Mouse (Mus musculus): ENCODE results near the gene 9230112D13Rik. TPM values are rescaled to one million over a fixed set of nuclear protein-coding genes. Genes with fewer than 3 reads are reported as not detected.

Gene 9230112D13Rik
- polyA plus RNA-seq, 1 experiment from 2014 or later, result not detected

GRCm38 (mm10) chr14:34501447-34501803 is 21.2 kb downstream of the 9230112D13Rik start:
- ATAC-seq (ENCODE audit: insufficient read depth, low FRiP score, low TSS enrichment), result no peak
- DNase-seq (ENCODE audit: low spot score), result peak; percentile 33
- H3K4me1 ChIP-seq (ENCODE audit: control insufficient read depth, insufficient read depth, low read length), result peaks cover 12% of the 10 kb centered on the region; the same call in 1 of the 2 replicates
- no peaks in the 10 kb centered on the region for H3K9me3 ChIP-seq (ENCODE audit: control insufficient read depth, low read length)
- 0% methylated on average over 16 of the region's 16 CpGs for WGBS
- H3K4me3 ChIP-seq (ENCODE audit: low read depth, low read length), result peak overlapping the region; percentile 87
- H3K4me2 ChIP-seq (ENCODE audit: low read depth), result peak overlapping the region; percentile 66
- peak overlapping the region; percentile 97 for H3K9ac ChIP-seq (ENCODE audit: low read length)
- H3K36me3 ChIP-seq (ENCODE audit: control insufficient read depth, insufficient read depth, low read length), result no peaks in the 10 kb centered on the region
- peak overlapping the region; percentile 94 for H3K27ac ChIP-seq (ENCODE audit: low read depth, low read length)
- H3K27me3 ChIP-seq (ENCODE audit: control insufficient read depth, insufficient read depth, low read length), result no peaks in the 10 kb centered on the region

- ATAC-seq (ENCODE audit: insufficient read depth, low FRiP score, low TSS enrichment) (no peak), DNase-seq (ENCODE audit: low spot score) (no peak)
- Histone ChIP-seq H3K27ac (ENCODE audit: low read depth, low read length) (no peak overlapping the region), H3K4me1 (ENCODE audit: control insufficient read depth, insufficient read depth, low read length) (peaks cover 12% of the 10 kb centered on the region; the same call in 1 of the 2 replicates), H3K36me3 (ENCODE audit: control insufficient read depth, insufficient read depth, low read length) (no peaks in the 10 kb centered on the region), H3K4me2 (ENCODE audit: low read depth) (peak overlapping the region; percentile 24; the same call in 1 of the 2 replicates), H3K4me3 (ENCODE audit: low read depth, low read length) (peak overlapping the region; percentile 87), H3K27me3 (ENCODE audit: control insufficient read depth, insufficient read depth, low read length) (no peaks in the 10 kb centered on the region), H3K9ac (ENCODE audit: low read length) (no peak overlapping the region), H3K9me3 (ENCODE audit: control insufficient read depth, low read length) (no peaks in the 10 kb centered on the region)
- 13% methylated on average over 4 of the region's 4 CpGs for WGBS
These were observed 22.3 kb downstream of the 9230112D13Rik start for GRCm38 (mm10) chr14:34500309-34500708.

DNA sequence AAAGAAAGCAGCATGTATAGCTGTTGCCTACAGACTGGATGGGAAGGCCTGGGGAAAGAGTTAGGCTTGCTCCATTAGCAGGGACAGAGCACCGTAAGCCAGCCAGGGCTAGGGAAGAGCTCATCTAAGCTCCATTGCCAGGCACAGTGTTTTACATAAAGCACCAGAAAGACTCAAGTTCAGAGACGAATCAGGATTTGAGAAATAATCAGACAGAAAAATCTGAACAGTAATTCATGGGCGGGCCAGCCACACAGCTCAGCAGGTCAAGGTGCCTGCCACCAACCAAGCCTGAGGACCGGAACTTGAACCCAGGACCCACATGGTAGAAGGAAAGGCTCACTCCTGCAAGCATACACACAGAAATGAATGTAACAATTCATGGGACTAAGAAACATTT is 22.9 kb downstream of the 9230112D13Rik start:
- ATAC-seq (ENCODE audit: insufficient read depth, low FRiP score, low TSS enrichment) (no peak), DNase-seq (ENCODE audit: low spot score) (no peak)
- Histone ChIP-seq H3K4me3 (ENCODE audit: low read depth, low read length) (no peak overlapping the region), H3K27me3 (ENCODE audit: control insufficient read depth, insufficient read depth, low read length) (no peaks in the 10 kb centered on the region), H3K4me1 (ENCODE audit: control insufficient read depth, insufficient read depth, low read length) (peaks cover 12% of the 10 kb centered on the region; the same call in 1 of the 2 replicates), H3K9me3 (ENCODE audit: control insufficient read depth, low read length) (no peaks in the 10 kb centered on the region), H3K9ac (ENCODE audit: low read length) (no peak overlapping the region), H3K27ac (ENCODE audit: low read depth, low read length) (no peak overlapping the region), H3K36me3 (ENCODE audit: control insufficient read depth, insufficient read depth, low read length) (no peaks in the 10 kb centered on the region), H3K4me2 (ENCODE audit: low read depth) (peak overlapping the region; percentile 5; the same call in 1 of the 2 replicates)
- 70% methylated on average over 4 of the region's 4 CpGs for WGBS

- WGBS, result 87% methylated on average over 3 of the region's 3 CpGs
- Histone ChIP-seq H3K4me3 (ENCODE audit: low read depth, low read length) (no peak overlapping the region), H3K27ac (ENCODE audit: low read depth, low read length) (no peak overlapping the region), H3K4me1 (ENCODE audit: control insufficient read depth, insufficient read depth, low read length) (peaks cover 12% of the 10 kb centered on the region; the same call in 1 of the 2 replicates), H3K27me3 (ENCODE audit: control insufficient read depth, insufficient read depth, low read length) (no peaks in the 10 kb centered on the region), H3K36me3 (ENCODE audit: control insufficient read depth, insufficient read depth, low read length) (no peaks in the 10 kb centered on the region), H3K4me2 (ENCODE audit: low read depth) (no peak overlapping the region), H3K9me3 (ENCODE audit: control insufficient read depth, low read length) (no peaks in the 10 kb centered on the region), H3K9ac (ENCODE audit: low read length) (no peak overlapping the region)
- ATAC-seq (ENCODE audit: insufficient read depth, low FRiP score, low TSS enrichment) (no peak), DNase-seq (ENCODE audit: low spot score) (no peak)
These were observed 25.3 kb downstream of the 9230112D13Rik start for GRCm38 (mm10) chr14:34497346-34497745.

DNA sequence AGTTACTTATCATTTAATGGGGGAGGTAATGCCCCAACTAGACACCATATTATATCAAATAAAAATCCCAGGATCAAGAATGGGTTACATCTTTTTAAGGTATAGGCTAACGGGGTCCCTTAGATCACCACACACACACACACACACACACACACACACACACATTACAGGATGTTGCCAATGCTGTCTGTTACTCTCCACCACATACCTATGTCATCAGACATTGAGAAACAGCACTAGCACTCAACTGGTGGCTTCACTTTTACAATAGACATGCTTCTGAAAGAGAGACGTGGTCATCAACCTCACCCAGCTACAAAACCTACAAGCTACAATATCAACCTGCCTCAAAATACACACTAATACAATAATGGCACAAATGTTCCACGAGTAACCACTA is 28.9 kb downstream of the 9230112D13Rik start:
- WGBS, result 90% methylated on average over 3 of the region's 3 CpGs
- no peak for DNase-seq (ENCODE audit: low spot score)
- no peak overlapping the region for H3K9ac ChIP-seq (ENCODE audit: low read length)
- H3K36me3 ChIP-seq (ENCODE audit: control insufficient read depth, insufficient read depth, low read length), result no peaks in the 10 kb centered on the region
- ATAC-seq (ENCODE audit: insufficient read depth, low FRiP score, low TSS enrichment), result no peak
- 0 out of 2 replicates have a peak, but pooled peaks cover 4% of the 10 kb centered on the region for H3K4me1 ChIP-seq (ENCODE audit: control insufficient read depth, insufficient read depth, low read length)
- H3K4me2 ChIP-seq (ENCODE audit: low read depth), result no peak overlapping the region
- H3K4me3 ChIP-seq (ENCODE audit: low read depth, low read length), result no peak overlapping the region
- no peaks in the 10 kb centered on the region for H3K27me3 ChIP-seq (ENCODE audit: control insufficient read depth, insufficient read depth, low read length)
- H3K9me3 ChIP-seq (ENCODE audit: control insufficient read depth, low read length), result no peaks in the 10 kb centered on the region
- H3K27ac ChIP-seq (ENCODE audit: low read depth, low read length), result no peak overlapping the region

DNA sequence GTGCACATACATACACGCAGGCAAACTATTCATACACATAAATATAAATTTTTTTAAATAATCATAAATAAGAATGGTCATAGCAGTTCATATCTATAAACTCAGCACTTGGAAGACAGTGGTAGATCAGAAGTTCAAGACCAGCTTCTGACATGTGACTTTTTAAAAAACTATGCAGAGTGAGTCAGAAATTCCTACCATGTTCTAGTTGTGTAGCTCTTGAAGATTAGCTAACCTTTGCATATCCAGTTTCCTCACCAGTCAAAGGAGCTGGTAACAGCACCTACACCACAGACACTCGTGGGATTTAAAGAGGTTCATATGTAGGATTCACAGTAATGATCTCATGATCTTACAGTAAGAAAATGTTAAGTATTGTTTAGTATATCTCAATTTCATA is 29.9 kb downstream of the 9230112D13Rik start:
- no peak for DNase-seq (ENCODE audit: low spot score)
- H3K4me2 ChIP-seq (ENCODE audit: low read depth), result no peak overlapping the region
- H3K4me3 ChIP-seq (ENCODE audit: low read depth, low read length), result no peak overlapping the region
- ATAC-seq (ENCODE audit: insufficient read depth, low FRiP score, low TSS enrichment), result no peak
- H3K27me3 ChIP-seq (ENCODE audit: control insufficient read depth, insufficient read depth, low read length), result no peaks in the 10 kb centered on the region
- no peak overlapping the region for H3K9ac ChIP-seq (ENCODE audit: low read length)
- H3K27ac ChIP-seq (ENCODE audit: low read depth, low read length), result no peak overlapping the region
- no peaks in the 10 kb centered on the region for H3K9me3 ChIP-seq (ENCODE audit: control insufficient read depth, low read length)
- 91% methylated on average over 2 of the region's 2 CpGs for WGBS
- H3K4me1 ChIP-seq (ENCODE audit: control insufficient read depth, insufficient read depth, low read length), result no peaks in the 10 kb centered on the region
- no peaks in the 10 kb centered on the region for H3K36me3 ChIP-seq (ENCODE audit: control insufficient read depth, insufficient read depth, low read length)

- no peaks in the 10 kb centered on the region for H3K36me3 ChIP-seq (ENCODE audit: control insufficient read depth, insufficient read depth, low read length)
- WGBS, result 75% methylated on average over 1 of the region's 1 CpGs
- ATAC-seq (ENCODE audit: insufficient read depth, low FRiP score, low TSS enrichment) (no peak), DNase-seq (ENCODE audit: low spot score) (no peak)
- no peaks in the 10 kb centered on the region for H3K27me3 ChIP-seq (ENCODE audit: control insufficient read depth, insufficient read depth, low read length)
- no peaks in the 10 kb centered on the region for H3K9me3 ChIP-seq (ENCODE audit: control insufficient read depth, low read length)
- no peak overlapping the region for H3K27ac ChIP-seq (ENCODE audit: low read depth, low read length)
- H3K4me2 ChIP-seq (ENCODE audit: low read depth), result no peak overlapping the region
- H3K9ac ChIP-seq (ENCODE audit: low read length), result no peak overlapping the region
- no peak overlapping the region for H3K4me3 ChIP-seq (ENCODE audit: low read depth, low read length)
- no peaks in the 10 kb centered on the region for H3K4me1 ChIP-seq (ENCODE audit: control insufficient read depth, insufficient read depth, low read length)
These were observed 31.6 kb downstream of the 9230112D13Rik start for GRCm38 (mm10) chr14:34490965-34491364.

DNA sequence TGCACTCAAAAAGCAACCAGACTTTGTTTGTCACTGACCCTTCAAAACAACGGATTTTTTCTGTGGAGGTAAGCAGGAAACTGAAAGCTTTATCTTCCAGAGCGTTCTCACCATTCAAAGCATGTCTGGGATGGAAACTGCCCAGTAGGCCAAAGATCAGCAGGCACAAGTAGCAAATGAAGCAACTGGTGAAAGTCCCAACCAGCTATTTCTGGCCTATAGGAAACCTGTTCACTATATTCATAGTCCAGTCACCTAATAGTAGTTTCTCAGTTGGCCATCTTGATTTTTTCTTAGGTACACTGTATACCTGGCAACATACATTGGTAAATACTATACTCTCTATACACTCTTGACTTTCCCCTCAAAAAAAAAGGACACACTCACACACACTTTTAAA is 32.7 kb downstream of the 9230112D13Rik start:
- Histone ChIP-seq H3K27ac (ENCODE audit: low read depth, low read length) (no peak overlapping the region), H3K27me3 (ENCODE audit: control insufficient read depth, insufficient read depth, low read length) (no peaks in the 10 kb centered on the region), H3K4me2 (ENCODE audit: low read depth) (no peak overlapping the region), H3K9ac (ENCODE audit: low read length) (no peak overlapping the region), H3K4me3 (ENCODE audit: low read depth, low read length) (no peak overlapping the region), H3K4me1 (ENCODE audit: control insufficient read depth, insufficient read depth, low read length) (no peaks in the 10 kb centered on the region), H3K9me3 (ENCODE audit: control insufficient read depth, low read length) (no peaks in the 10 kb centered on the region), H3K36me3 (ENCODE audit: control insufficient read depth, insufficient read depth, low read length) (no peaks in the 10 kb centered on the region)
- ATAC-seq (ENCODE audit: insufficient read depth, low FRiP score, low TSS enrichment) (no peak), DNase-seq (ENCODE audit: low spot score) (no peak)
- 86% methylated on average over 2 of the region's 2 CpGs for WGBS

- Histone ChIP-seq H3K9ac (ENCODE audit: low read length) (no peak overlapping the region), H3K4me3 (ENCODE audit: low read depth, low read length) (no peak overlapping the region)
These were observed 36.4 kb downstream of the 9230112D13Rik start for GRCm38 (mm10) chr14:34486169-34486568.

More at GRCm38 (mm10) chr14:34486169-34486568, 36.4 kb downstream of the 9230112D13Rik start:
- DNase-seq (ENCODE audit: low spot score), result no peak
- no peaks in the 10 kb centered on the region for H3K27me3 ChIP-seq (ENCODE audit: control insufficient read depth, insufficient read depth, low read length)
- no peaks in the 10 kb centered on the region for H3K36me3 ChIP-seq (ENCODE audit: control insufficient read depth, insufficient read depth, low read length)
- H3K4me1 ChIP-seq (ENCODE audit: control insufficient read depth, insufficient read depth, low read length), result peaks cover 3% of the 10 kb centered on the region; the same call in 1 of the 2 replicates
- no peaks in the 10 kb centered on the region for H3K9me3 ChIP-seq (ENCODE audit: control insufficient read depth, low read length)
- H3K4me2 ChIP-seq (ENCODE audit: low read depth), result no peak overlapping the region
- no peak for ATAC-seq (ENCODE audit: insufficient read depth, low FRiP score, low TSS enrichment)
- WGBS, result 77% methylated on average over 8 of the region's 8 CpGs
- no peak overlapping the region for H3K27ac ChIP-seq (ENCODE audit: low read depth, low read length)

Measured in neural tube, embryonic 11.5 days (tissue).